Mouse (Mus musculus): ENCODE data around the gene Cth. TPM values are rescaled to one million over a fixed set of nuclear protein-coding genes. Genes with fewer than 3 reads are reported as not detected.

The Cth gene
- total and polyA plus RNA-seq, 2 experiments from 2014 or later: 2.8 to 5.4 TPM

DNA sequence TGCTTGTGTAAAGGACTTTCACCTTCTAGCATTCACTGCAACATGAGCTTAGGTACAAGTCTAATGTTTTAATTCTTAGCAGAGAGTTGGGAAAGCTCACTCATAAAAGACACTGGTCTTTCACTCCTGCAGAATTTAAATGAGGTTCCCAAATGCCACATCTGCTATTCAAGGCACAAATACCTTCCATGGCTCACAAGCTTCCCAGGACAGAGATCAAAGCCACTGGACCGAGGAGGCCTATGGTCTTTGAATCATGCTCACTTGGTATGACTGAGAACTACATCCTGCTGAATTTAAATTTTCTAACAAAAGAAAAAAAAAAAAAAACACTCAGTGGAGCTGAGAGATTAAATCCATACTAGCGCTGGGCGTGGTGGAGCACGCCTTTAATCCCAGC, 8.5 kb downstream of the Cth start:
- DNase-seq (ENCODE audit: low spot score) (no peak), ATAC-seq (no peak)
- Histone ChIP-seq H3K9ac (replicated peaks; ENCODE audit: low read length) (no peak overlapping the region), H3K4me1 (ENCODE audit: insufficient read depth, low read length) (no peaks in the 10 kb centered on the region), H3K27me3 (ENCODE audit: insufficient read depth, low read length) (no peaks in the 10 kb centered on the region), H3K36me3 (ENCODE audit: insufficient read depth, low read length) (no peaks in the 10 kb centered on the region), H3K4me2 (ENCODE audit: low read depth, low read length) (no peak overlapping the region), H3K4me3 (ENCODE audit: low read length) (no peak overlapping the region), H3K27ac (no peak overlapping the region), H3K9me3 (ENCODE audit: low read length) (no peaks in the 10 kb centered on the region)
- WGBS: 70% methylated on average over 4 of the region's 4 CpGs
- TF ChIP-seq CTCF (IDR thresholded peaks at IDR 0.05; ENCODE audit: low read depth): no peak

DNA sequence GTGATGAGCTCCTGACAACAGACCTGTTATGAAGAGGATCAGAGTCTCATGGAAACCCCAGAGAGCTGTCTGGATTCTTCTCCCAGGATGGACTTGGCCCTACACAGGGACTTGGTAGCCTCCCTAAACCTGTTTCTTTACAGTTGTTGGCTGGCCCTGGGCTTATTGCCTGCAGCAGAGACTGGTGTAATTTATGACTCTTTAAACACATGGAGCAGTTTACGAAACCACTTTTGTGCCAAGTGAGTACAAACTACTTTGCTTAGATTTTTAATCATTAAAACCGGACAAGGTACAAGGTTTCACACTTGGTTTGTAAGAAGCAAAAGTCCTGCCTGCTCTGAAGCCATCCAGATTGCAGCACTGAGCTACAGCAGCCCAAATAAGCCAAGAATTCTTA, 12.7 kb downstream of the Cth start:
- H3K27me3 ChIP-seq (ENCODE audit: insufficient read depth, low read length): no peaks in the 10 kb centered on the region
- DNase-seq (ENCODE audit: low spot score): no peak
- WGBS: 96% methylated on average over 2 of the region's 2 CpGs
- no peak overlapping the region for H3K4me3 ChIP-seq (ENCODE audit: low read length)
- no peak overlapping the region for H3K27ac ChIP-seq
- no peak for TF ChIP-seq CTCF (IDR thresholded peaks at IDR 0.05; ENCODE audit: low read depth)
- H3K36me3 ChIP-seq (ENCODE audit: insufficient read depth, low read length): no peaks in the 10 kb centered on the region
- ATAC-seq: no peak
- H3K9ac ChIP-seq (replicated peaks; ENCODE audit: low read length): no peak overlapping the region
- no peaks in the 10 kb centered on the region for H3K9me3 ChIP-seq (ENCODE audit: low read length)
- no peak overlapping the region for H3K4me2 ChIP-seq (ENCODE audit: low read depth, low read length)
- no peaks in the 10 kb centered on the region for H3K4me1 ChIP-seq (ENCODE audit: insufficient read depth, low read length)

- ATAC-seq (no peak), DNase-seq (ENCODE audit: low spot score) (no peak)
- Histone ChIP-seq H3K27me3 (ENCODE audit: insufficient read depth, low read length) (no peaks in the 10 kb centered on the region), H3K9me3 (ENCODE audit: low read length) (no peaks in the 10 kb centered on the region), H3K27ac (no peak overlapping the region), H3K9ac (replicated peaks; ENCODE audit: low read length) (no peak overlapping the region), H3K4me3 (ENCODE audit: low read length) (no peak overlapping the region), H3K36me3 (ENCODE audit: insufficient read depth, low read length) (no peaks in the 10 kb centered on the region), H3K4me1 (ENCODE audit: insufficient read depth, low read length) (no peaks in the 10 kb centered on the region), H3K4me2 (ENCODE audit: low read depth, low read length) (no peak overlapping the region)
- 80% methylated on average over 3 of the region's 3 CpGs for WGBS
- no peak for TF ChIP-seq CTCF (IDR thresholded peaks at IDR 0.05; ENCODE audit: low read depth)
Measured at GRCm38 (mm10) chr3:157910262-157910661, 14.6 kb downstream of the Cth start.

DNA sequence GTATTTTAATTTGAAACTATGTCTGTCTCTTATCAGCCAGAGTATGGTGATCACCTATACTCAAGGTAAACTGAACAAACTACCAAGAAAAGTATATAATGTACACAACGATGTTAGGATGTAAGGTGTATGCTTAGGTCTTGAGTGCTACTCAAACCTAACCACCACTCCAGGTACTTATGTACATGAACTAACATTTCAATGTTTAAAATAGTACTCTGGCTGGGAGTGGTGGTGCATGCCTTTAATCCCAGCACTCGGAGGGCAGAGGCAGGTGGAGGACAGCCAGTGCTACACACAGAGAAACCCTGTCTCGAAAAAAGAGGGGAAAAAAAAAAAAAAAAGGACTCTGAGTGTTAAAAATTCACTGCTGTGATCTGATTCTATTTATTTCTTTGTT, 16.7 kb downstream of the Cth start:
- no peak for DNase-seq (ENCODE audit: low spot score)
- TF ChIP-seq CTCF (IDR thresholded peaks at IDR 0.05; ENCODE audit: low read depth): no peak
- WGBS: 86% methylated on average over 3 of the region's 3 CpGs
- Histone ChIP-seq H3K36me3 (ENCODE audit: insufficient read depth, low read length) (no peaks in the 10 kb centered on the region), H3K9me3 (ENCODE audit: low read length) (no peaks in the 10 kb centered on the region), H3K4me1 (ENCODE audit: insufficient read depth, low read length) (no peaks in the 10 kb centered on the region), H3K4me3 (ENCODE audit: low read length) (no peak overlapping the region), H3K27ac (no peak overlapping the region), H3K4me2 (ENCODE audit: low read depth, low read length) (no peak overlapping the region), H3K9ac (replicated peaks; ENCODE audit: low read length) (no peak overlapping the region), H3K27me3 (ENCODE audit: insufficient read depth, low read length) (no peaks in the 10 kb centered on the region)
- ATAC-seq: no peak

GRCm38 (mm10) chr3:157901721-157902120, 23.2 kb downstream of the Cth start:
- H3K9ac ChIP-seq (replicated peaks; ENCODE audit: low read length): no peak overlapping the region
- H3K4me1 ChIP-seq (ENCODE audit: insufficient read depth, low read length): no peaks in the 10 kb centered on the region
- H3K27ac ChIP-seq: no peak overlapping the region
- TF ChIP-seq CTCF (IDR thresholded peaks at IDR 0.05; ENCODE audit: low read depth): no peak
- DNase-seq (ENCODE audit: low spot score) (no peak), ATAC-seq (no peak)
- WGBS: 91% methylated on average over 5 of the region's 5 CpGs
- H3K36me3 ChIP-seq (ENCODE audit: insufficient read depth, low read length): no peaks in the 10 kb centered on the region
- H3K9me3 ChIP-seq (ENCODE audit: low read length): no peaks in the 10 kb centered on the region
- H3K27me3 ChIP-seq (ENCODE audit: insufficient read depth, low read length): no peaks in the 10 kb centered on the region
- no peak overlapping the region for H3K4me3 ChIP-seq (ENCODE audit: low read length)
- H3K4me2 ChIP-seq (ENCODE audit: low read depth, low read length): no peak overlapping the region

- TF ChIP-seq CTCF (IDR thresholded peaks at IDR 0.05; ENCODE audit: low read depth): no peak
- Histone ChIP-seq H3K4me1 (ENCODE audit: insufficient read depth, low read length) (no peaks in the 10 kb centered on the region), H3K9me3 (ENCODE audit: low read length) (no peaks in the 10 kb centered on the region), H3K4me2 (ENCODE audit: low read depth, low read length) (no peak overlapping the region), H3K36me3 (ENCODE audit: insufficient read depth, low read length) (no peaks in the 10 kb centered on the region), H3K27me3 (ENCODE audit: insufficient read depth, low read length) (no peaks in the 10 kb centered on the region), H3K4me3 (ENCODE audit: low read length) (no peak overlapping the region), H3K27ac (no peak overlapping the region), H3K9ac (replicated peaks; ENCODE audit: low read length) (no peak overlapping the region)
- ATAC-seq (no peak), DNase-seq (ENCODE audit: low spot score) (no peak)
- 85% methylated on average over 1 of the region's 1 CpGs for WGBS
Measured at GRCm38 (mm10) chr3:157899986-157900385, 24.9 kb downstream of the Cth start.

DNA sequence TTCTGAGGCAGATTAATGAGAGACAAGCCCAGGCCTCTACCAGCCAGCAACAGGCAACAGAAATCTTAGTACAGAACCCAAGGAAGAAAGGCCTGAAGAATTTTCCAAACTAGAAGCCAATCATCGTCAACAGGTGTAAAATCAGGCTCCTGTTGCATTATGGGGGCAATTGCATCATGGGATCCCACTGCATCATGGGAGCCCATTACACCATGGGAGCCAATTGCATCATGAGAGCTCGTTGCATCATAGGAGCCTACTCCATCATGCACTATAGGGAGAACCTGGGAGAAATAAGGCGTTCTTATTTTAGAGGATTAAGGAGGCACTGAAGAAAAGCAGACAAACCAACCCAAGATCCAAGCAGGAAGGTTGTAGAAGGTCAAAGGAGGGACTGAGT, 27.2 kb downstream of the Cth start:
- 92% methylated on average over 3 of the region's 3 CpGs for WGBS
- Histone ChIP-seq H3K9me3 (ENCODE audit: low read length) (no peaks in the 10 kb centered on the region), H3K27me3 (ENCODE audit: insufficient read depth, low read length) (no peaks in the 10 kb centered on the region), H3K9ac (replicated peaks; ENCODE audit: low read length) (no peak overlapping the region), H3K4me2 (ENCODE audit: low read depth, low read length) (no peak overlapping the region), H3K36me3 (ENCODE audit: insufficient read depth, low read length) (no peaks in the 10 kb centered on the region), H3K4me3 (ENCODE audit: low read length) (no peak overlapping the region), H3K4me1 (ENCODE audit: insufficient read depth, low read length) (no peaks in the 10 kb centered on the region), H3K27ac (no peak overlapping the region)
- no peak for TF ChIP-seq CTCF (IDR thresholded peaks at IDR 0.05; ENCODE audit: low read depth)
- ATAC-seq (no peak), DNase-seq (ENCODE audit: low spot score) (no peak)
